Mouse (Mus musculus) cortical plate, adult 2 months (tissue): ENCODE data around the gene Pax3.

Experiments
- CTCF ChIP-seq: fragments of 200-500 bp; IDR thresholded peaks from 2 replicates; pipeline ENCODE4 v1.5.1; 2011; ENCODE audit warnings: mild to moderate bottlenecking, control low read depth, low read length; ENCODE audit not compliant: insufficient read depth; ENCODE audit errors: extremely low read depth
- POLR2A ChIP-seq: fragments of 200-500 bp; IDR thresholded peaks from 2 replicates; pipeline ENCODE4 v1.6.1; 2011; ENCODE audit warnings: mild to moderate bottlenecking, low read length, control low read depth; ENCODE audit not compliant: insufficient read depth; ENCODE audit errors: extremely low read depth

GRCm38 (mm10) chr1:78187122-78187787 lies 9.7 kb downstream of the Pax3 start:
- TF ChIP-seq CTCF (no peak), POLR2A (no peak)
